Mouse (Mus musculus) left cerebral cortex, postnatal 14 days (tissue): ENCODE results near the gene Nav1. TPM values are rescaled to one million over a fixed set of nuclear protein-coding genes. Genes with fewer than 3 reads are reported as not detected.
A peak's percentile ranks its signal among the peaks of the same experiment; 100 is the strongest.

ENCODE experiments used
- DNase-seq, 2 experiments: peaks; one replicate each; pipeline ENCODE4 v3.0.0; 2021 to 2022; ENCODE audit warnings: low spot score in 2 of 2, mixed read lengths in 1 of 2
- intact Hi-C: fragments of 180-260 bp; cut with DNase I; formaldehyde crosslinking; loops from one replicate; pipeline ENCODE4 v1.15.1; 2025
- total RNA-seq, 2 experiments: library from RNA; stranded (reverse); gene quantifications; 2 replicates each; pipeline ENCODE4 v1.2.3; 2021

Nav1 gene
- total RNA-seq, 2 experiments from 2014 or later = 146 to 161 TPM

DNA sequence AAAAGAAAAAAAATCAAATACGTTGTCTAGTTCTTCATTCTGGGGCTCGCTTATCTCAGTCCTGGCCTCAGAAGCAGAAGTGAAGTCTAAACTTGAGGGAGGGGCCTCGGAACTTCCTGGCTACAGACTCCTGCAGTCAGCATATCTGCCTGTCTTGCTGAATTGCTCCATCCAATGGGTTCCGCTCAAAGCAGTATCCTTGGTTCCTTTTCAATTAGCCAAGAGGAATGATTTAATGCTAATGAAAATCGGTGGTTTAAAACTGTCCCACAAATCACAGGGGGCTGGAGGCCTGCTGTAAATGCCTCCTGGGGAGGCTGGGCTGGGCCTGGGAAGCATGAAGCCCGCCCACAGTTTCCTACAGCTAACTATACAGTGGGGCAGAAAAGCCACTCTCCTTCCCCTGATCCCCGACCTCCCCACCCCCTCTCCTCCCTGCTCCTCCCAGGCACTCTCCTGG, 12.9 kb upstream of the Nav1 start:
- DNase-seq = no peak
- intact Hi-C loops = no loop called here

DNA sequence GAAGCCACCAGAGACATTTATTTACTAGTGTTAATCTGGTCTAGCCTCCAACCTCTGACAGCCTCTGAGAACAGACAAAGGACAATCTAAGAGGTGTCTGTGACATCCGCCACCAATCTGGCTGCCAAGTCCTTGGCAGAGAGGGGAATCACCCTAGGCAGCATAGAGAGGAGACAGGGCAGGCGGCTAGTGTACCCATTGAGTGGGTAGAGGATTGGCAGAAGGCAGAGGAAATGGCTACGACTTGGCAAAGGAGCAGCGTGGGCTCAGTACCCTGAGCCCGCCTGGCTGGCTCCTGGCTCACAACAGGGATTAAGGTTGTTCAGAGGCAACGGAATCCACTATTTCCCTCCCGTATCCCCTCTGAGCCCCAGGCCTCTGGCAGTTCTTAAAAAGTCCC, 12.0 kb upstream of the Nav1 start:
- intact Hi-C loops = no loop called here
- no peak for DNase-seq

DNA sequence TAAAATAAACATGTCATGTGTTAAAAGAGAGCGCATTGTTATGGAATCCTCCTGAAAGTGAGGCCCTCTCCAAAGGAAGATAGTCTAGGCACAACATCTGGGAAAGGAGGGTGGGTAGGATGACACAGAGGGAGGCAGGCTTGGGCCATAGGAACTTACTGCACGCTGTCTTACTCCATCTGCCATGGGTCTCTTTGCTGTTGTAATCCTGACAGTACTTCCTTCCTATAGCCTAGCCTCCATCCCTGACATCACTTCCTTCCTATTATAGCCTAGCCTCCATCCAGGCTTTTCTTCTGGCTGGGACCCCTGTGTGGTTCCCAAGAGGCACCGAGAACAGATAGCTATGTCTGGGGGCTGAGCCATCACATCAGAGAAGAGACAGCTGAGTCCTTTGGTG, 10.2 kb upstream of the Nav1 start:
- intact Hi-C loops = no loop called here
- DNase-seq = no peak

DNA sequence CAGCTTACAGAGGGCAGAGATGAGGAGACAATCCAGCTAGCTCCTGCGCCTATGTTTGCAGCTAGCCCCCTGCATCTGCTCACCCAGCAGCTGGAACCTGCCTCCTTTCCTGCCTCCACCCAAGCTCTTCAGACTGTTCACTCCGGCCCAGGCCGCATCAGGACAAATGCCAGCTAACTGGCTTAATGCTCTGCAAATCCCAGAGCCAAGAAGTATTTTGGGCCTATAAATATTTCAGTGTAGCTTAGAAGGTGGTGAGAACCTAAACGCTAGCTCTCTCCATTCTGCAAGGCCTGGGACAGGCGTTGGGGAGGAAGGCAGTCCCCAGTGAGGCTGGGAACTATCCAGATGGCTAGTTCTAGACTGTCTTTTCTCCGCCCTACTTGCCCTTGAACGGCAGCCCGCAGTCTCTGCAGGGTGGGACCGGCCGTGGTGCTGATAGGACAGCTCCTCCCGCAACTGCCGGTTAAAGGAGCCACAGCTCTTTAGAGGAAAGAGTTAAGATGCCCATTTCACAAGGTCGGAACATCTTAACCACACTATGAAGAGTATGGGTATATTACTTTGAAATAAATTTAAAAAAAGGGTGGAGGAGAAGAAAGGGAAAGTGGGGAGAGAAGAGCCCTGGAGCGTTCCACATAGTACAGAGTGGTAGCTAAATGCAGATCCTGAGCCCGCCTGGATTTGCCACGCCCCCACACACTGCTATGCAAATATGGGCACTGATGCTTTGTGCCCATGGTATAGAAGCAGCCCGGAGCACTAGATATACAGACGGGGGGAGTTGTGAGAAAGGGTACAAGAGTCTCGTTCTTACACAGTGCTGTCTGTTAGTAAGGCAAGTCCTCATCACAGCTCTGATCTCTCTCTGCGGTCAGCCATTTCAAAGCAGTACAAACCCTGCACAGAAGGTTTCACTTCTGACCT, 8.9 kb upstream of the Nav1 start:
- DNase-seq = peak; percentile 72 to 87
- intact Hi-C loops = no loop called here

DNA sequence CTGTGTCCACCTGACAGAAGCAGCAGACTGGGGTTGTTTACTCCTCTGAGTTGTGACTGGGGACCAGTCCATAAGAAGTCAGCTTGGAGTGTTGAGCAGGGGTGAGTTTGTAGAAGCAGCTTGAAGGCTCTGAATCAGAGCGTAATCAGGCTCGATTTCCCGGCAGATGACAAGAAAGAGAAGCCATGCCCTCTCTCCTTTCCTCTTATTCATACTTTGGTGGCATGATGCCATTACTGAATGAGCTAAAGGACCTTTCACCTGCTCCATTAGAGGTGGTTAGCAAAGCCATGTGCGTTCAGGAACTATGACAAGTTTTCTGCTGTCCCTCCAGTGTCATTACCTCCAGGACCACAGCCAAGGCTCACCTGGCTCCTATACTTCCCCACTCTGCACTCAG, 2.5 kb upstream of the Nav1 start:
- intact Hi-C loops = no loop called here
- DNase-seq = no peak

DNA sequence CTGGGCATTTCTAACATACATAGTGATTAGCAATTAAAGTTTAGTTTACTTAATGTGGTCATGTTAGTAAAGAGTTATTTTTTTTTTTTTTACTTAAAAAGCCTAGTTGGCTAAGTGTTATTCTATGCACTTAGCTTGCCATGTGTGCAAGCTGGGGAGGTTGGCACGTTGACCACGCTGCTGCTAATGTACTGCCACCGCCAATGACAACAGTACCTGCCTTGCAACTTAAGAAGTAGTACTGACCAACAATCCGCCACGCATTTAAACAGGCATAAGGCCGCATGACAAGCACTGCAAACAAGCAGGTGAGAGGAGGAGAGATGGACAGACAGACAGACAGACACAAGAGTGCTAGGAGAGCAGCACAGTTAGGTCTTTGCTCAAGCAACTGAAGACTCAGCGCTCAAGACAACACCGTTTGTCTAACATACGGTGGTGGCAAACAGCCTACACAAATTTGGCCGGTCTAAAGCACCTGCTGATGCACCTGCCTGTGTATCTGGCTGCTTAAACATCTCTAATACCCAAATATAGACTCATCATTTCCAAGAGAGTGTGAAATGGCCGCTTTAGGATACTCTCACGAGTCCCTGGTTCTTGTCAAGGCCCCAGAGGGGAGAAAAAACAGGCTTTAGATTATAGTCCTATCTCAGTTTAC, 610 bp downstream of the Nav1 start:
- intact Hi-C loops = no loop called here
- DNase-seq = no peak

DNA sequence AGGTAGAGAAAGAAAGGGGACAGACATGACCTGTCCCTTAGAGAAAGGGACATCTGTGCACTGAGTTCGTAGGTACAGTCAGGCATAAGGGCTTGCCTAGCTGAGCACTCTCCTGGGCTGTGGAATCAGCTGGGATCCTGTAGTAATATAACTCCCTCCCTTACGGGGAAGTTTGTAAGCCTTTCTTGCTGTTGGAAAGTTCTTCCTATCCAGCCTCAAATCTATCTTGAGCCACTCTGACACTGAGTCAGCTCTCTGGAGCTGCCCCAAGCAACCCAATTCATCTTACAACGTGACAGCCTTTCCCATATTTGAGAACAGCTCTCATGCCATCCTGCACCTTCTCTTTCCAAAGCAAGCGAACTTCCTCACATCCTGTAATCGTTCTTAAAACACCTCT, 1.6 kb downstream of the Nav1 start:
- intact Hi-C loops = no loop called here
- DNase-seq = no peak

DNA sequence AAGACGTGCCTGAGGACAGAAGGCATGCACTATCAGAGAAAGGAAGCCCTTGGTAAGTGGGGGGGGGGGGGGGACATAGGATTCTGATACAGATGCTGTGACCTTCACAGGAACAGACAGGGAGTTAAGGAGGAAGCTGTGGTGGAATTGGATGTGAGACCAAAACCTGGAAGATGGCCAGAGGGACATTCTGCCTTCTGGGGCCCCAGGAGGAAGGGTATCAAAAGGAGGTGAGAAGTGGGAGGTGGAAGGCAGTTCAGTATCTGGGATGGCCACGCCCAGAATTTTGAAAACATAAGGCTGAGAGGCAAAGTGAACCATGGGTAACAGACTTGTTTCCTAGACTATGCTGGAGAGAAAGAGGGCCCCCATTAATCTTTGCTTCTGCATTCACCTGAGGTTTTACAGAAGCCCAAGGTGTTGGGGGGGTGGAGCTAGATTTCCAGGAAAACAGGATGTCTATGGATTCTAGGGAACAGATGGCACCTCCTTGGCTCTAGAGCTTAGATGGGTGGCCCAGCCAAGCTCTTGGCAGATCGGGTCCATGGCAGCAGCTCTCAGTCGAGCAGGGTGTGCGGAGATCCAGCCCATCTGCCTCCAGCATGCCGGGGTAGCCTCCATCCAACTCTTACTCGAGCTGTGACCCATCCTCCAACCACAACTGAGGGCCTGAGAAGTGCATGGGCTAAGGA, 2.6 kb downstream of the Nav1 start:
- DNase-seq = no peak
- intact Hi-C loops = no loop called here

DNA sequence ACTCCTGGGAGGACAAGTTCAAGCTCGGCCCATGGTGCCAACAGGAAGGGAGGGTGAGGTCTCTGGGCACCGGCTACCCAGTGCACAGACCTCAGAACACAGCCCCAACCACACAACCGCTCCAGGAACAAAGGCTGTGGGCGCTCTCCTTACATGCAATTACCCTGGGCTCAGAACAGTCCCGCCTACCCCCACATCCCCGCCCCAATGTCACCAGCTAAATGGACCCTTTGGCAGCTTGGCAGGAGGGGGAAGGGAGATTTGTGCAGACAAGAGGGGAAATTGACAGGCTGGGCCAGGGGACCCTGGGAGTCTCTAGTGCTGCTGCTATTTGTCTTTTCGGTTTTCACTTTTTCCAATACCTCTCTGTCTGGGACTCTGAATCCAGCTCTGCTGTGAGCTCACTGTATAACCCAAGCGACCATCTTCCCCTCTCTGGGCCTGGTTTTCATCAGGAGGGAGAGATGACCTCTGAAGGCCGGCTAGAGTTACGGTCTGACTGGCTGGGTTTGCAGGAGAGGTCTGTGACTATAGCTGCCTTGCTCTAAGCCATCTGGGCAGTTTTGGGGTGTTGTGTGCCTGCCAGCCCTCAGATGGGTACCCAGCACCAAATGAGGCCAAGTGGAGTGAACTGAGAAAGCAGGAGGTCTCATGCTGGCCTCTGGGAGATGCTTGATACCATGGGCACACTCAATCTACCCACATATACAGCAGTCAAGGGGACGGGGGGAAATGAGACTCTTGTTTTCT, 3.8 kb downstream of the Nav1 start:
- DNase-seq = no peak
- intact Hi-C loops = no loop called here

DNA sequence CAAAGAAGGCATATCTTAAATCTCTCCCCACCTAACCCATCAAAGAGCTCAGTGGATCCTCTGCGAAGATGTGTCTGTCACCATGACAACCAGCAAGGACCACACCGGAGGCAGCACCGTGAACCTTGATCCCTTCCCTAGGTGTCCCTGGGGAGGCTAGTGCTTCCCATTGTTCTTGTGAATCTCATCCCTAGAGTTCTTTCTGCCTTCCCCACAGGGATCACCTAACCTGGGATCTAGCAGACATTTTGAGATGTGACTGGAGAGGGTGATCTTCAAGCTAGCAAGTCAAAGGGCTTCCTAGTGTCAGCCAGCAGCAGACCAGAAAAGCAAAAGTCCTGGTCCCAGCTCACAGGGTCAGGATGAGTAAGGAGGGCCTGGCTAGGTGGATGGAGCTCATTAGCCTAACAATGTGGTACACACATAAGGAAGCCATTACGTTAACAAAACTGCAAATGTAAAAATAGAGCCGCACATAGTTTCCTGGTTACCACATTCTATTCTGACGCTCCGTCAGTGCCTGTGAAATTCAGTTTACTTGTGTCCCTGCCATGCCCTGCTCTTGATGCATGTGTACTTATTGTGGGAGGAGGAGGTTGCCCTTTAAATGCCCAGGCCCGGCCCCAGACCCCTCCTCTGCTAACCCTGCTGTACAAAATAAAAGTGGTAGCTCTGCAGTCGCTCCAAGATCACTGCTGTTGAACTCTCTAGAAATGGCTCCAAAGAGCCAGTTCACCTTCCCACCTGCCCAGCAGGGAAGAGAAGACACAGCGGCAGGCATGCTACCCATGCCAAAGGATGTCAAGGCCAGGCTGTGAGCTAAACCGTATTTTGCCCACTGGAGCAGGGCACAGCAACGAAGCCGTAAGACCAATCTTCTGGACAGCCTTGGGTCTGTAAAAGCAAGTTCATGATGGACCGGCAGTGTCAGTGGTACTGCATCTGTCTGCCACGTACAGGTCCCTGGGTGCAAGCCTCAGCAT, 6.8 kb downstream of the Nav1 start:
- intact Hi-C loops = no loop called here
- DNase-seq = no peak

DNA sequence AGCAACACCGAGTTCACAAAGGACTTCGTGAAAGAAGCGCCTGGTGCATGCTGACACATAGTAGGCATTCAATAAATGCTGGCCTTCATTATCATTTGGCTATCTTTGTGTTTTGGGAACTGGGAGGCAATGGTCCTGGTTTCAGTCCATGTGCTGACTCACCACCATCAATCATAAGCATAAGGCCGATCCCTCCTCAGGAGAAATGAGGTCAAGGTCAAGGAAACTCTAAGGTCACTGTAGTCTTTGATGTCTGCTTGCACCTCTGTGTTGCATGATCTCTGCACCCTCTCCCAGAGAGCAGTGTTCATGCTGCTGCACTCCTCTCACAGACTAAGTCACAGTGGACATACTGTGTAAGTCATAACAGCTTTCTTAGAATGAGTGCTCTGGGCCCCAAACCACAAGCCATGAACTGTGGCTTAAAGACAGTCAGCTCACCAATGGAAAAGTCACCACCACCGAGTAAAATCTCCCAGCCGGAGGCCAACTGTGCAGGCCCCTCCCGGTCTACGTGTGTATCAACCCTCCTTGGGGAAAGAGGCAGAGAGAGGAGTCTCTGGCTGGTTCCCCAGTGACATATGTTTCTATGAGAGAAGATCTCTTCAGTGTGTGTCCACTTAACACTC, 8.7 kb downstream of the Nav1 start:
- intact Hi-C loops = no loop called here
- no peak for DNase-seq

DNA sequence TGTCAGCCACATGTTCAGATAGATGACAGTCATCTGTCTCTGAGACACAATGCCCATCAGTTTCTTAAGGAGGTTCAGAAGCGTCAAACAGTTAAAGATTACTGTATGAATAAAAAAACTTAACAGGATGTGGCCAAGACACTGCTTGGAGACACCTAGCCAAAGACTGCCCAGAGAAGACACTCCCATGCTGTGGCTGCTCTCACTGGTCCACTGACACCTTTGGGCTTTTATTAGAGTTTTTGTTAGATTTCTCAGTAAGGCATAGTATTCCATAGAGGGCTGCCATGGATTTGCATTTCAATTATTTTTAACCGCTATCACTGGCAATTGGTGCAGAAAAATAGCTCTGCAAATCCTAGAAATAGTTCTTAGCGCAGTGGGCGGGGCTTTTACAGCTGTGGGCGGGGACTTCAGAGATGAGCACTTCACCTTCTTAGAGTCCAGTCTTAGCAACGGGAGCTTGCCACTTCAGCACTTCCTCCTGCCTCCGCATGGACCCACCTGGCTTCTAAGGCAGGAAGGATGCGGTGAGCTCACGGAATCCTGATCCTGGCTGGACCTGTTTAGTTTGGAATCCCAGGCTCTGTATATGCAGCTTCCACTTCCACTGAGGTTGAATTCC, 12.7 kb downstream of the Nav1 start:
- no peak for DNase-seq
- intact Hi-C loops = no loop called here

DNA sequence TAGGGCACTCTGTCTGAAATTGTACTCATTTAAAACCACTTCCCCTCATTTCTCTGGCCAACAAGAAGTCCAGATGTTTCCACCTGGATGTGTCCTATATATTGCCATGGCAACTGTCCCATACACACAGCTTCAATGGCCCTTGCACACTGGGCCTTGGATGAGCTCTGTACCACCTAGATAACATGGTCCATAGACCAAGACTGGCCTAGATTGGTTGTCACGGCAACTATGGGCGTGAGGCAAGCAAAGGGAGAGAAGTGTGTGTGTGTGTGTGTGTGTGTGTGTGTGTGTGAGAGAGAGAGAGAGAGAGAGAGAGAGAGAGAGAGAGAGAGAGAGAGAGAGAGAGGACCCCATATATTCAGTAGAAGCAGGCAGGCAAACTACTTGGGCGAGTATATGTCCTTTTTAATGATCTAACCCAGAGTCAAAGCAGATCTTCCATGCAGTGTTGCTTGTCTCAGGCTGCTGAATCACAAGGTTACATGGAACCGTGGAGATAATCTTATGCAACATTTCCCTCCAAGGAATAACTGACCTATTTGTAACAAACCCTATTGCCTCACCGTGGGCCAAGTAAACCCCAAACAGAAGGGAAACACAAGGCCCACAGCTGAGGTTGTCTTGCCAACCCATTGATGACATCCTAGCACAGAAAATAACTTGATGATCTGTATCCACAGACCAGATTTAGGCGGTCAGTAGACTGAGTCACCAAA, 13.4 kb downstream of the Nav1 start:
- intact Hi-C loops = no loop called here

DNA sequence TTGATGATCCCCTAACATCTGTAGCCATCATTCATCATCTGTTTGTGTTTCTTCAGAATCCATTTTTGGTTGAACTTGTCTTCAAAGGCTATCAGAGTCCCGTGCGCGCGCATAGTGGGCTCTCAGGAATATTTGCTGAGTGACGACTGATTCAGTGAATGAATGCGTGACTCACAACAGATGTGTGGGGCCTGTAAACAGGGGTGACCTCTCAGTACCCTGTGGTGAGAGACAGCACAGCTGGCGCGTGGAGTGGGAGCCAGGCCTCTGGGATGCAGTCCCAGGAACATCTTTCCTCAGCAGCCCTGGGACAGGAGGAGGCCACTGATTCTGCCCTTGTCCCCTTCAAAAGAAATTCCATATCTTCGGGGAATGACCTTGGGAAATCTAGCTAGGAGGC, 16.3 kb downstream of the Nav1 start:
- intact Hi-C loops = no loop called here
- no peak for DNase-seq

More for the DNA sequence above, 13.4 kb downstream of the Nav1 start:
- no peak for DNase-seq

DNA sequence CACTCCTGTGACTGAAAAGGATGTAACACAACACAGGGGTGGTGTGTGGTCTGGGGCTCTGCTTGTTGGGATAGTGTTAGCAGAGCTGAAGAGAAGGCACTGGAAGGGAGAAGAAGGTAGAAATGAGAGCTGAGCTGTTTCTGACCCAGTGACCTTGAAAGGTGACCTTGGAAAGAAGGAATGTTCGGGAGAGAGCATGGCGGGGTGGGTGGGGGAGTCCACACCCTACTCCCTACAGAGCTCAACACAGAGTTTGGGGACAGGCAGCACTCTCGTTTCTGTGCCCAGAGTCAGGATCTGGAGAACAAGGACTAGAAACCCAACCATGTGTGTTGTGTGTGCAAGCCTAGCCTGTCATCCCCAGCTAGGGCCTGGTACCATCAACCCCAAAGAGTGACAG, 18.1 kb downstream of the Nav1 start:
- intact Hi-C loops = no loop called here
- no peak for DNase-seq

DNA sequence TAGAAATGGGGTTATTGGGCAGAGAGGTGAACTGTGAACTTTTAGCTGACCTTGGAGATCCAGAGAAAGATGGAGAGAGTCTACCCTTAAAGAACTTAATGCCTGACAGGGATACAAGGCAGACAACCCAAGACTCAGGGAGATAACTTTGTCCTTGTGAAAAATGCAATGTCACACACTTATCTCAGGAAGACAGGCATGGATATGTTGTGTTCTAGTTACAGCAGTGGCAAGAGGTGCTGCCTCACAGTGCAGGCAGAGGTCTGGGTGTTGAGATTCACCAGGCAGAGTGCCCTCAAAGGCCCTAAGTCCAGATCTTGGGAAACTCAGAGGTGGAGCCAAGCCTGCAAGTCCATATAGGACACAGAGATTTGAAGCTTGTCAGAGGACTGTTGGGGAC, 20.2 kb downstream of the Nav1 start:
- no peak for DNase-seq
- intact Hi-C loops = no loop called here

DNA sequence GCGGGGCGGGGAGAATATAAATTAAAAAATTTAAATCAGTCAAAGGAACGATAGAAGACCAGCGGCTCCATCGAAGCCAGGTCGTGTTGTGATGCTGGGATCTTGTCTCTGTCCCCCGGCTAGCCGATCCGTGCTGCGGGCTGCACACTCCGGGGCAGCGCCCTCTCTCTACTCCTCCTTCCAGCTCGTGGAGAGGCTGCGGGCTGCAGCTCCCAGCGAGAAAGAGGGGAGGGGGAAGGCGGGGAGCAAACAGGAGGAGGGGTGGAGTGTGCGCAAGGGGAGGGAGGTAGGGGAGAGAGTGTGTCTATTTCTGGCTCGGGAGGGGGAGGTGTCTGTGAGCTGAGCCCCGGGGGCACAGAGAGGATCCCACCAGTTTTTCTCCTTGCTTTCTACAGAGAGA, 21.5 kb downstream of the Nav1 start:
- peak; percentile 77 to 80 for DNase-seq
- intact Hi-C loops = no loop called here
